9 mouse cellular contexts compared by ENCODE assay signal in the genomic region with DNA sequence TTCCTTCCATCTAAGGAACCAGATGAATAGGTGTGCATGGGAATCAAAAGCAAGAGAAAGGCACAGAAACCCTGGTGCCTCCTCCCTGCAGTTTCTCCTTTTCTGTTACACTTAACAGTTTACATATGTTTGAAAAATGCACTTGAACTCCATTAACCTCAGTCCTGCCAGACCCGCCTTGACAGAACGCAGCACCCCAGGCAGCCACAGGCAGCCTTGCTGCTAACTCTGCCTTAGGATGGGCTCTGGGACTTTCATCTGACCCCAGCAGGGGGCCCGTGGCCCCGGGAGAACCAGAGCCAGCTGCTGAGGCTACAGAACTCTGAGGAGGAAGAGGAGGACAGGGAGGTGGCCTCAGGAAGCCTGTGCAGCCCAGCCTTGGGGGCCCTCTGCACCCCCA. TPM values are rescaled to one million over a fixed set of nuclear protein-coding genes. Genes with fewer than 3 reads are reported as not detected.
A peak's percentile ranks its signal among the peaks of the same experiment; 100 is the strongest.
DNase-seq lines count a peak whose midpoint lies in the region; ATAC-seq and TF ChIP-seq lines count a peak whose summit lies in the region.
"Had no signal": no experiment of that assay in that cellular context is flagged by ENCODE, and none has a peak within 500 bp of the region (broad histone marks: within the 10 kb centered on the region; RNA-seq: fewer than 3 reads in every experiment).

No protein-coding gene starts in this region.

- H3K36me3 ChIP-seq in forebrain, embryonic 15.5 days: peaks cover 4% of the 10 kb centered on the region
- 0 out of 2 replicates have a peak, but pooled peaks cover 6% of the 10 kb centered on the region for H3K36me3 ChIP-seq in forebrain, postnatal 0 days (ENCODE audit: insufficient read depth)
- no peaks in the 10 kb centered on the region; the same call in 1 of the 2 replicates for H3K36me3 ChIP-seq in lung, embryonic 15.5 days
- H3K36me3 ChIP-seq in midbrain, embryonic 16.5 days (ENCODE audit: control insufficient read depth, insufficient read depth, low read length): no peaks in the 10 kb centered on the region

- peaks cover 52% of the 10 kb centered on the region for H3K4me1 ChIP-seq in forebrain, embryonic 15.5 days
- H3K4me1 ChIP-seq in forebrain, postnatal 0 days (ENCODE audit: insufficient read depth): peaks cover 9% of the 10 kb centered on the region; the same call in 1 of the 2 replicates
- H3K4me1 ChIP-seq in lung, embryonic 15.5 days: peaks cover 91% of the 10 kb centered on the region
- H3K4me1 ChIP-seq in embryonic fibroblast, embryonic 13.5 days (ENCODE audit: control insufficient read depth, insufficient read depth, low read length): peaks cover 28% of the 10 kb centered on the region
- peaks cover 36% of the 10 kb centered on the region for H3K4me1 ChIP-seq in midbrain, embryonic 16.5 days (ENCODE audit: control insufficient read depth, insufficient read depth, low read length)

- 0 out of 2 replicates have a peak overlapping the region, but pooled peaks have one; percentile 4 for H3K27ac ChIP-seq in forebrain, embryonic 15.5 days (replicated peaks)
- no peak overlapping the region for H3K27ac ChIP-seq in forebrain, postnatal 0 days (ENCODE audit: low read depth, low read length)
- H3K27ac ChIP-seq in lung, embryonic 15.5 days: peak overlapping the region; percentile 71
- peak overlapping the region; percentile 32 for H3K27ac ChIP-seq in embryonic fibroblast, embryonic 13.5 days (ENCODE audit: insufficient read depth, low read length)
- H3K27ac ChIP-seq in midbrain, embryonic 16.5 days (ENCODE audit: low read length): 0 out of 2 replicates have a peak overlapping the region, but pooled peaks have one; percentile 28

- TF ChIP-seq CTCF in forebrain, postnatal 0 days (IDR thresholded peaks at IDR 0.05; ENCODE audit: low read depth): no peak
- TF ChIP-seq CTCF in embryonic fibroblast, embryonic 13.5 days (IDR thresholded peaks at IDR 0.05; ENCODE audit: borderline replicate concordance, insufficient read depth, low read length): no peak

- no peaks in the 10 kb centered on the region for H3K27me3 ChIP-seq in forebrain, embryonic 15.5 days
- H3K27me3 ChIP-seq in forebrain, postnatal 0 days (ENCODE audit: insufficient read depth, low read length): no peaks in the 10 kb centered on the region
- no peaks in the 10 kb centered on the region for H3K27me3 ChIP-seq in lung, embryonic 15.5 days
- H3K27me3 ChIP-seq in midbrain, embryonic 16.5 days (ENCODE audit: control insufficient read depth, insufficient read depth, low read depth, low read length): no peaks in the 10 kb centered on the region
- H3K27me3 ChIP-seq: megakaryocyte, embryonic 14.5 days had no signal

- H3K9me3 ChIP-seq in forebrain, embryonic 15.5 days: no peaks in the 10 kb centered on the region
- no peaks in the 10 kb centered on the region for H3K9me3 ChIP-seq in forebrain, postnatal 0 days (ENCODE audit: low read length)
- H3K9me3 ChIP-seq in lung, embryonic 15.5 days: no peaks in the 10 kb centered on the region
- H3K9me3 ChIP-seq in midbrain, embryonic 16.5 days (replicated peaks; ENCODE audit: control insufficient read depth, low read length, poor library complexity, severe bottlenecking): no peaks in the 10 kb centered on the region
- H3K9me3 ChIP-seq: megakaryocyte, embryonic 14.5 days had no signal

- H3K4me2 ChIP-seq in forebrain, embryonic 15.5 days (replicated peaks): no peak overlapping the region
- no peak overlapping the region for H3K4me2 ChIP-seq in forebrain, postnatal 0 days (ENCODE audit: low read depth)
- peak overlapping the region; percentile 29 for H3K4me2 ChIP-seq in lung, embryonic 15.5 days
- H3K4me2 ChIP-seq in midbrain, embryonic 16.5 days (ENCODE audit: low read length): no peak overlapping the region

- no peak for TF ChIP-seq POLR2A in embryonic fibroblast, embryonic 13.5 days (IDR thresholded peaks at IDR 0.05; ENCODE audit: low read depth, low read length)

- 47% methylated on average over 4 of the region's 4 CpGs for WGBS in forebrain, embryonic 15.5 days
- 44% methylated on average over 4 of the region's 4 CpGs for WGBS in forebrain, postnatal 0 days
- WGBS in lung, embryonic 15.5 days: 5% methylated on average over 4 of the region's 4 CpGs
- 18% methylated on average over 4 of the region's 4 CpGs for WGBS in midbrain, embryonic 16.5 days

- H3K9ac ChIP-seq in forebrain, embryonic 15.5 days (replicated peaks): no peak overlapping the region
- no peak overlapping the region for H3K9ac ChIP-seq in forebrain, postnatal 0 days
- no peak overlapping the region for H3K9ac ChIP-seq in lung, embryonic 15.5 days
- H3K9ac ChIP-seq in midbrain, embryonic 16.5 days (ENCODE audit: low read depth, low read length): no peak overlapping the region

- DNase-seq in forebrain, postnatal 0 days: no peak
- DNase-seq in lung, postnatal 14 days: no peak
- no peak for DNase-seq in layer of hippocampus, postnatal 10 days (ENCODE audit: low spot score in 2 of 2)
- no peak for DNase-seq in frontal cortex, postnatal 36 days (ENCODE audit: low spot score in 2 of 2)

- no peak overlapping the region for H3K4me3 ChIP-seq in forebrain, embryonic 15.5 days
- H3K4me3 ChIP-seq in forebrain, postnatal 0 days (ENCODE audit: low read depth, low read length): no peak overlapping the region
- H3K4me3 ChIP-seq in lung, embryonic 15.5 days: no peak overlapping the region
- no peak overlapping the region for H3K4me3 ChIP-seq in embryonic fibroblast, embryonic 13.5 days (ENCODE audit: insufficient read depth, low read length)
- H3K4me3 ChIP-seq in midbrain, embryonic 16.5 days (ENCODE audit: low read depth, low read length): no peak overlapping the region
- H3K4me3 ChIP-seq: megakaryocyte, embryonic 14.5 days had no signal

- ATAC-seq in forebrain, embryonic 15.5 days (replicated peaks): no peak
- no peak for ATAC-seq in forebrain, postnatal 0 days
- peak; percentile 33; the same call in 1 of the 2 replicates for ATAC-seq in lung, embryonic 15.5 days (ENCODE audit: borderline replicate concordance, extremely low read depth, low FRiP score, low TSS enrichment)
- no peak for ATAC-seq in midbrain, embryonic 16.5 days

RNA-seq across cellular contexts. Expression of gene H2afy, which starts 23.7 kb away (rescaled TPM):
- polyA plus RNA-seq in forebrain, embryonic 15.5 days (2015; fragmentation: Nextera tagmentation; extraction: Ambion mirVana): 424 and 456 TPM in 2 replicates
- total RNA-seq in forebrain, postnatal 0 days (2014; rRNA removed): 151 and 181 TPM in 2 replicates
- 169 and 171 TPM in 2 replicates for polyA plus RNA-seq in forebrain, postnatal 0 days (2015; fragmentation: Nextera tagmentation; extraction: Ambion mirVana)
- polyA plus RNA-seq in lung, embryonic 15.5 days (2015; fragmentation: Nextera tagmentation; extraction: Ambion mirVana): 317 and 326 TPM in 2 replicates
- 88.5 and 92.1 TPM in 2 replicates for polyA plus RNA-seq in embryonic fibroblast, embryonic 13.5 days (2011; ENCODE audit: insufficient read length, low read depth, missing spikeins)
- polyA plus RNA-seq in midbrain, embryonic 16.5 days (2015; fragmentation: Nextera tagmentation; extraction: Ambion mirVana): 243 and 285 TPM in 2 replicates
- 100 to 1,000 TPM; 122 to 128 TPM for total RNA-seq in layer of hippocampus, postnatal 10 days (2021)
